Mouse (Mus musculus) common myeloid progenitor, adult 5-6 weeks (primary cell): ENCODE data around the gene Syngr1. TPM values are rescaled to one million over a fixed set of nuclear protein-coding genes. Genes with fewer than 3 reads are reported as not detected.

ENCODE experiments used
- ATAC-seq: replicated peaks from 2 replicates; pipeline ENCODE4 v1.8.0; 2016; ENCODE audit warnings: low read depth, mild to moderate bottlenecking, moderate TSS enrichment, inconsistent platforms; ENCODE audit not compliant: poor library complexity, severe bottlenecking
- total RNA-seq: library from RNA; stranded (forward); fragments of 200-1000, 187-1606 nt; gene quantifications from 2 replicates; pipeline ENCODE4 v1.2.3, GENCODE M21; 2017

Syngr1 gene
- total RNA-seq, 1 experiment from 2014 or later, result 6.1 TPM

DNA sequence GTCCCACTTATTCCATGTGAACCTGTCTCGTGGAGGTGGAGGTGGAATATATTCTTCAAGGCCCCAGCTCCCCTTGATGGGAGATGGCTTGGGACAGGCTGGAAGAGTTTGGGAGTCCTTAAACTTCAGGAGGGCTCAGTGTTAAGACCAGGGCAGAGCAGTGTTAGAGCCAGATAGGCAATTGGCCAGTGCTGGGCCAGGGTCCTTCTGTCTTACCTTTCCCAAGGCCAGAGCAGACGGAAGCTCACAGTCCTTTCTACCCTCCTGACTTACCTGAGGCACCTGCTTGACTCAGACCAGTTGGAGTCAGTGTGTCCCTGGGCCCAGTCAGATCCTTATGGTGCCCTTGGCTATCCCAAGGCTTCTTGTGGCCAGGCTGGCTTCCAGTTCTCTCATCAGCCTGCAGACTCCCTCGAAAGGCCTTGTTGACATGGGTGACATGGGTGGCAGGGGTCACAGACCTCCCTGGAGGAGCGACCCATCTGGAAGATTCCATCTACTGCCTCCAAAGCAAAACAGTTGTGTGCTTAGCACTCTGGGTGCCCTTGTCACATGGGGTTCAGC lies 71.3 kb downstream of the Syngr1 start:
- no peak for ATAC-seq

DNA sequence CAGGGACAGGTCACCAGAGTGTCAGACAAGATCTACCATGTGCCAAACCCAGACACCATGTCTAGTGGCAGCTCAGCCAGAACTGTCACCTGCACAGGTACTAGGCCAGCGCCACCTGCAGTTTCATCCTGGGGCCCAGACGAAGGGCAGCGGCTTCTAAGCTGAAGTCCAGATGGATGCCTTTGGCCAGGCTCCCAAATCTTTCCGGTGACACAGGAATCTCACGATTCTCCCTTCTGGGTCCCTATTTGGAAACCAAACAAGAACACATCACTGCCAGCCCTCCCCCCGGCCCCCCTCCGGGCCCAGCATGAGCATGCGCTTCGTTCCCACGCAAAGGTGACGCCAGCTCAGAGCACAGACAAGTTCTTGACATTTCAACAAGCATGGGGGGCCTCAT lies 72.1 kb downstream of the Syngr1 start:
- no peak for ATAC-seq

DNA sequence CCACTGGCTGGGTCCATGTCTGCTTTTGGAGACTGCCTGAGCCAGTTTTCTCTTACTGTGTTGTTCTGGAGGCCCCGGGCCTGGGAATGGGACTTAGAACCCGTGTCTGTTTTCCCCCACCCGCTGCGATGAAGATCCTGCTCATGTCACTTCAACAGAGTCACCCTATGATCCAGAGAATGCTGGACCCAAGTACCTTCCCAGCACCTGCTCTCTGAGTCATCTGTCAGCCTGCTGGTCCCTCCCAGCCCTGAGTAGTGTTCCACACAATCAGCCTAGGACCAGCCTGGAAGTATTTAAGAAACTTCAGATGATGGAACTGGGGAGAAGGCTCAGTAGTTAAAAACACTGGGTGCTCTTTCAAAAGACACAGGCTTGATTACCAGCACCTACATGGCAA lies 72.6 kb downstream of the Syngr1 start:
- no peak for ATAC-seq

DNA sequence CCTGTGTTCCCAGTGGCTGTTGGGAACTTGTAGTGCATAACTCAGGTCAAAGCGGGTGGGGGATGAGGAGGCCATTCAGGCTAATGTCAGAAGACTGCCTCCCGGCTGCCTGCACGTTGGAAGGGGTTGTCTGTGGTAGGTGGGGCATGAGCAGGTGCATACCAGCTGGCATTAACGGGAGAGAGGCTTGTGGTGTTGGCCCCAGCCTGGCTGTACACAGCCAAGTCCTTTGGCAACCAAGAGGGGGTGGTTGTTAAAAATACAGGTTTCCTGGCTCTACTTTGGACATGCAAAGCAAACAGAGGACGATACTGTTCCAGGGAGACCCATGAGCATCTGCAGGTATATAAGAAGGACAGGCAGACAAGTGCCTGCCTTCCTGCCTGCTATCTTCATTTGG lies 74.3 kb downstream of the Syngr1 start:
- no peak for ATAC-seq

Other genes with a start within 250 kb of the Syngr1 start
- 188 and 214 TPM in 2 replicates for gene Apobec3, start 199.7 kb upstream of the Syngr1 start, total RNA-seq
- gene Cbx7, start 120.2 kb upstream of the Syngr1 start, total RNA-seq, result 3.4 and 5.5 TPM in 2 replicates
- 0.10 and 0.82 TPM in 2 replicates for gene Pdgfb, start 76.4 kb upstream of the Syngr1 start, total RNA-seq
- 2,920 and 3,083 TPM in 2 replicates for gene Rpl3, start 534 bp downstream of the Syngr1 start, total RNA-seq
- gene Tab1, start 41.8 kb downstream of the Syngr1 start, total RNA-seq, result 10.6 and 19.9 TPM in 2 replicates
- gene Mgat3, start 82.4 kb downstream of the Syngr1 start, total RNA-seq, result not detected in 2 replicates
- gene Mief1, start 142.7 kb downstream of the Syngr1 start, total RNA-seq, result 20.5 and 25.1 TPM in 2 replicates
- gene AC140267.1, start 144.5 kb downstream of the Syngr1 start, total RNA-seq, result not detected in 2 replicates
- gene Atf4, start 163.8 kb downstream of the Syngr1 start, total RNA-seq, result 363 and 374 TPM in 2 replicates
- gene Rps19bp1, start 173.0 kb downstream of the Syngr1 start, total RNA-seq, result 19.2 and 24.3 TPM in 2 replicates
- not detected in 2 replicates for gene Cacna1i, start 195.9 kb downstream of the Syngr1 start, total RNA-seq